Mouse (Mus musculus): ENCODE measurements at regions not wholly inside any gene's neighbourhood (a gene's known extent, or its start where the extent isn't known, plus 50 kb on each side); places are given as distances from the start of the nearest gene placed in this dataset.

DNA sequence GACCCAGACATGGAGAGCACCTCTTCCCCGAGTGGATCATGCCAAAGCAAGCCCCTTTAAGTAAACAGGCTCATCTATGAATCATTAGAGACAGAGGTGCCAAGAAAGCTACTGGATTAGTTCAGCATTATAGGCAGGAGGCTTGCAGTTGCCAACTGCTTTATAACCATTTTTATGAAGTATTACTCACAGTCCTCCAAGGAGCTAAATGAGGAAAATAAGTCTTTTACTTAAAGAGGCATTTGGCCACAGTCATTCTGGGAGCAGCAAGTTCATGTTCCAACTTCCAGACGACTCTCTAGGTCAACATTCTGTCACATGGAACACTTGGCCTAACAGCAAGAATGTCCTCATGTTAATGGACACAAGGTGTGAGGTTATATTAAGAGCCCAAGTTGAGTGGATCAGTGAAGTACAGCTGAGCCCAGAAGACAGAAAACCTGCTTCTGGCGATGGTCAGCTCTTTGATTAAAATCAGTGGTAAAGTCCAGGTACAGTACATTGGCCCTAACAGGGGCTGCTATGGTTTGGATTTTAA, 160.0 kb upstream of the Jarid2 start:
- no peak for ATAC-seq (ENCODE audit: insufficient number of reproducible peaks, insufficient read depth, low FRiP score, low read depth)
- Histone ChIP-seq H3K9ac (ENCODE audit: low read length) (no peak overlapping the region), H3K27ac (replicated peaks in 1 of 2; ENCODE audit: control insufficient read depth in 1 of 2, insufficient read depth in 1 of 2, low read depth in 2 of 2, low read length in 2 of 2) (no peak overlapping the region), H3K27me3 (ENCODE audit: control insufficient read depth, insufficient read depth, low read length) (no peaks in the 10 kb centered on the region), H3K4me1 (ENCODE audit: control insufficient read depth in 2 of 2, insufficient read depth in 2 of 2, low read length in 2 of 2) (0 out of 4 replicates have a peak, but pooled peaks cover 0 to 4% of the 10 kb centered on the region in 2 experiments), H3K36me3 (ENCODE audit: control insufficient read depth, insufficient read depth, low read length) (no peaks in the 10 kb centered on the region), H3K4me3 (ENCODE audit: control insufficient read depth in 1 of 2, insufficient read depth in 1 of 2, low read depth in 1 of 2, low read length in 2 of 2) (no peak overlapping the region), H3K4me2 (ENCODE audit: low read length) (no peak overlapping the region), H3K9me3 (ENCODE audit: control insufficient read depth, low read length) (0 out of 2 replicates have a peak, but pooled peaks cover 4% of the 10 kb centered on the region)
- WGBS, result 49% methylated on average over 3 of the region's 3 CpGs

GRCm38 (mm10) chr13:44573463-44573862, 155.8 kb upstream of the Jarid2 start:
- no peaks in the 10 kb centered on the region for H3K27me3 ChIP-seq (ENCODE audit: control insufficient read depth, insufficient read depth, low read length)
- no peaks in the 10 kb centered on the region for H3K36me3 ChIP-seq (ENCODE audit: control insufficient read depth, insufficient read depth, low read length)
- ATAC-seq (ENCODE audit: insufficient number of reproducible peaks, insufficient read depth, low FRiP score, low read depth), result no peak
- no peak overlapping the region for H3K9ac ChIP-seq (ENCODE audit: low read length)
- 23% methylated on average over 7 of the region's 7 CpGs for WGBS
- H3K4me1 ChIP-seq (ENCODE audit: control insufficient read depth in 2 of 2, insufficient read depth in 2 of 2, low read length in 2 of 2), result 0 out of 4 replicates have a peak, but pooled peaks cover 0 to 4% of the 10 kb centered on the region in 2 experiments
- no peak overlapping the region for H3K4me3 ChIP-seq (ENCODE audit: control insufficient read depth in 1 of 2, insufficient read depth in 1 of 2, low read depth in 1 of 2, low read length in 2 of 2)
- H3K27ac ChIP-seq (replicated peaks in 1 of 2; ENCODE audit: control insufficient read depth in 1 of 2, insufficient read depth in 1 of 2, low read depth in 2 of 2, low read length in 2 of 2), result no peak overlapping the region
- 0 out of 2 replicates have a peak, but pooled peaks cover 4% of the 10 kb centered on the region for H3K9me3 ChIP-seq (ENCODE audit: control insufficient read depth, low read length)
- no peak overlapping the region for H3K4me2 ChIP-seq (ENCODE audit: low read length)

DNA sequence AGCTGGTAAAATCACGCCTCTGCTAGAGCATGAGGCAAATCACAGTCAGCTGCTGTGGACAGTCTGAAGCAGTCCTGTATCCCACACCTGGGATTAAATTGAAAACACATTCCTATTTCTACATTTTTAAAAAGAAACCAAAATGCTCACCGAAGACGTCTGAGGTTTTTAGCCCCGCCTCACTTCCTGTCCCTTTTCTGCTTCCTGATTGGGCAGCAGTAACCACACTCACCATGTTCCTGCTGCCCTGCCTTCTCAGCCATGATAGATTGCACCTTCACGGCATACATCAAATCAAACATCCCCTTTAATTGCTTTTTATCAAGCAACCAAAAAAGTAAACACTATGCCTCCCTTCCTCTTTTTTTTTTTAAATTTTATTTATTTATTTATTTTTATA, 150.1 kb upstream of the Jarid2 start:
- peaks cover 7% of the 10 kb centered on the region for H3K9me3 ChIP-seq (ENCODE audit: control insufficient read depth, low read length)
- ATAC-seq (ENCODE audit: insufficient number of reproducible peaks, insufficient read depth, low FRiP score, low read depth), result no peak
- no peaks in the 10 kb centered on the region for H3K27me3 ChIP-seq (ENCODE audit: control insufficient read depth, insufficient read depth, low read length)
- 94% methylated on average over 5 of the region's 5 CpGs for WGBS
- no peaks in the 10 kb centered on the region for H3K36me3 ChIP-seq (ENCODE audit: control insufficient read depth, insufficient read depth, low read length)
- no peak overlapping the region for H3K4me2 ChIP-seq (ENCODE audit: low read length)
- no peak overlapping the region for H3K4me3 ChIP-seq (ENCODE audit: control insufficient read depth in 1 of 2, insufficient read depth in 1 of 2, low read depth in 1 of 2, low read length in 2 of 2)
- H3K4me1 ChIP-seq (ENCODE audit: control insufficient read depth in 2 of 2, insufficient read depth in 2 of 2, low read length in 2 of 2), result peaks cover 20 to 39% of the 10 kb centered on the region in 2 experiments
- H3K27ac ChIP-seq (replicated peaks in 1 of 2; ENCODE audit: control insufficient read depth in 1 of 2, insufficient read depth in 1 of 2, low read depth in 2 of 2, low read length in 2 of 2), result no peak overlapping the region
- no peak overlapping the region for H3K9ac ChIP-seq (ENCODE audit: low read length)

- Histone ChIP-seq H3K4me1 (ENCODE audit: control insufficient read depth in 2 of 2, insufficient read depth in 2 of 2, low read length in 2 of 2) (peaks cover 25 to 42% of the 10 kb centered on the region in 2 experiments), H3K27ac (replicated peaks in 1 of 2; ENCODE audit: control insufficient read depth in 1 of 2, insufficient read depth in 1 of 2, low read depth in 2 of 2, low read length in 2 of 2) (peak overlapping the region; percentile 63 to 64; a peak in 3 of 4 replicates), H3K27me3 (ENCODE audit: control insufficient read depth, insufficient read depth, low read length) (no peaks in the 10 kb centered on the region), H3K4me3 (ENCODE audit: control insufficient read depth in 1 of 2, insufficient read depth in 1 of 2, low read depth in 1 of 2, low read length in 2 of 2) (no peak overlapping the region), H3K36me3 (ENCODE audit: control insufficient read depth, insufficient read depth, low read length) (no peaks in the 10 kb centered on the region), H3K9me3 (ENCODE audit: control insufficient read depth, low read length) (peaks cover 7% of the 10 kb centered on the region), H3K4me2 (ENCODE audit: low read length) (peak overlapping the region; percentile 34), H3K9ac (ENCODE audit: low read length) (peak overlapping the region; percentile 21; the same call in 1 of the 2 replicates)
- ATAC-seq (ENCODE audit: insufficient number of reproducible peaks, insufficient read depth, low FRiP score, low read depth), result no peak
- WGBS, result 55% methylated on average over 15 of the region's 15 CpGs
Measured at GRCm38 (mm10) chr13:44580156-44580736, 149.0 kb upstream of the Jarid2 start.

DNA sequence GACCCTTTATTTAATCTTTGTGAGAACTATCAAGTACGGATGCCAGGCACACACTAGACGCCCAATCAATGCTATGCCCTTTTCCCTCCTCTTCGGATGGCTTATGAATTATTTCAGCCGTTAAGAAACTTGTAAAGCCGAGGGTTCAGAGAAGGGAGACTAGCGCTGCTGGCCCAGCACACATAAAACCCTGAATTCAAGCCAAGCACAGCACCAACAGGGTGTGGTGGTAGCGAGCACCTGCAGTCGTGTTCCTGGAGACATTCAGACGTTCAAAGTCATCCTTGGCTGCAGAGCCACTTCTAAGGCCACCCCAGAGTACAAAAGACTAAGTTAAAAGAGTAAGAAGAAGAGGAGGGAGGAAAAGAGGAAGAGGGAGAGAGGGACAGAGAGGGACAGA, 148.5 kb upstream of the Jarid2 start:
- peaks cover 7% of the 10 kb centered on the region for H3K9me3 ChIP-seq (ENCODE audit: control insufficient read depth, low read length)
- no peak for ATAC-seq (ENCODE audit: insufficient number of reproducible peaks, insufficient read depth, low FRiP score, low read depth)
- H3K4me3 ChIP-seq (ENCODE audit: control insufficient read depth in 1 of 2, insufficient read depth in 1 of 2, low read depth in 1 of 2, low read length in 2 of 2), result no peak overlapping the region
- WGBS, result 31% methylated on average over 9 of the region's 9 CpGs
- peak overlapping the region; percentile 63 to 64; a peak in 3 of 4 replicates for H3K27ac ChIP-seq (replicated peaks in 1 of 2; ENCODE audit: control insufficient read depth in 1 of 2, insufficient read depth in 1 of 2, low read depth in 2 of 2, low read length in 2 of 2)
- no peaks in the 10 kb centered on the region for H3K36me3 ChIP-seq (ENCODE audit: control insufficient read depth, insufficient read depth, low read length)
- peak overlapping the region; percentile 21; the same call in 1 of the 2 replicates for H3K9ac ChIP-seq (ENCODE audit: low read length)
- peak overlapping the region; percentile 34 for H3K4me2 ChIP-seq (ENCODE audit: low read length)
- no peaks in the 10 kb centered on the region for H3K27me3 ChIP-seq (ENCODE audit: control insufficient read depth, insufficient read depth, low read length)
- peaks cover 25 to 42% of the 10 kb centered on the region in 2 experiments for H3K4me1 ChIP-seq (ENCODE audit: control insufficient read depth in 2 of 2, insufficient read depth in 2 of 2, low read length in 2 of 2)

DNA sequence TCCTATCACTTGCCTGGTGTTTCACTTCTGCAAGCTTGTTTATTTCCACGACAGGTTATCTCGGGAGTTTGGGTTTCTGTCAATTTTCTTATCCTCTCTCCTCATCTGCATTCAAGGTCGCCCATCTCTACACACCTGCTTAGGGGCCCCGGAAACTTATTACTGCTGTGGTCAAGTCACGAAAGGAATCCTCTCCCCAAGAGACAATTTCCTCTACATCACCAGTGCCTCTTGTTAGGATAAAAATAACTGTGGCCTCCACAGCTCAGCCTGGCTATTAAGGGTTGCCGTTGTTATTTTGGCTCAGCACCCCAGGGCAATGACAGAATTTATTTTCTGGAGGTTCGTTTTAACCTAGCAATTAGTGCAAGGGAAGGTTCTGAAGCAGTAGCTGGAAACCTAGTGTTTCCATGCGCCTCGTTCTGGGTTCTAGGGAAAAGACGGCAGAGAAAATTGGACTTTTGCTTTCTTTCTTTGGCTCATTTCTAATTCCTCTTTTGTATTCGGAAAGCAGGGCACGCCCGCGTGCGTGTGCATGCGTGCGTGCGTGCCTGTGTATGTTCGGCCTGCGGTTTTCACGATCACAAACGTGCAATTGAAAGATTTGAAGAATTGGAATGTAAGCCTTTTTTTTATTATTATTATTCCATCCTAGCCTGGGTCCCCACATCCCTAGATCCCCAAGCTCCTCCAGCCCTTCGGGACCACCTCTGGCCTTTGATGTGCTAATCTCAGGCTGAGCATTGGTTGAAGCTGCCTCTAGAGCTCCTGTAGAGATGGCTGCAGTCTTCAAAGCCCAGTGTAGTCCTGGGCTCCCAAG, 147.1 kb upstream of the Jarid2 start:
- Histone ChIP-seq H3K4me2 (ENCODE audit: low read length) (peak overlapping the region; percentile 54), H3K9ac (ENCODE audit: low read length) (peak overlapping the region; percentile 56), H3K27me3 (ENCODE audit: control insufficient read depth, insufficient read depth, low read length) (no peaks in the 10 kb centered on the region), H3K27ac (replicated peaks in 1 of 2; ENCODE audit: control insufficient read depth in 1 of 2, insufficient read depth in 1 of 2, low read depth in 2 of 2, low read length in 2 of 2) (peak overlapping the region; percentile 78 to 88), H3K36me3 (ENCODE audit: control insufficient read depth, insufficient read depth, low read length) (no peaks in the 10 kb centered on the region), H3K4me1 (ENCODE audit: control insufficient read depth in 2 of 2, insufficient read depth in 2 of 2, low read length in 2 of 2) (peaks cover 25 to 42% of the 10 kb centered on the region in 2 experiments), H3K9me3 (ENCODE audit: control insufficient read depth, low read length) (peaks cover 7% of the 10 kb centered on the region), H3K4me3 (ENCODE audit: control insufficient read depth in 1 of 2, insufficient read depth in 1 of 2, low read depth in 1 of 2, low read length in 2 of 2) (peak overlapping the region in 1 of 2 experiments; percentile 16; a peak in 2 of 4 replicates)
- 21% methylated on average over 23 of the region's 23 CpGs for WGBS
- no peak for ATAC-seq (ENCODE audit: insufficient number of reproducible peaks, insufficient read depth, low FRiP score, low read depth)

- Histone ChIP-seq H3K4me1 (ENCODE audit: control insufficient read depth in 2 of 2, insufficient read depth in 2 of 2, low read length in 2 of 2) (peaks cover 25 to 42% of the 10 kb centered on the region in 2 experiments), H3K36me3 (ENCODE audit: control insufficient read depth, insufficient read depth, low read length) (no peaks in the 10 kb centered on the region), H3K9me3 (ENCODE audit: control insufficient read depth, low read length) (peaks cover 7% of the 10 kb centered on the region), H3K4me3 (ENCODE audit: control insufficient read depth in 1 of 2, insufficient read depth in 1 of 2, low read depth in 1 of 2, low read length in 2 of 2) (no peak overlapping the region), H3K9ac (ENCODE audit: low read length) (peak overlapping the region; percentile 56; the same call in 1 of the 2 replicates), H3K4me2 (ENCODE audit: low read length) (peak overlapping the region; percentile 54), H3K27me3 (ENCODE audit: control insufficient read depth, insufficient read depth, low read length) (no peaks in the 10 kb centered on the region), H3K27ac (replicated peaks in 1 of 2; ENCODE audit: control insufficient read depth in 1 of 2, insufficient read depth in 1 of 2, low read depth in 2 of 2, low read length in 2 of 2) (peak overlapping the region; percentile 78 to 88)
- 30% methylated on average over 2 of the region's 2 CpGs for WGBS
- ATAC-seq (ENCODE audit: insufficient number of reproducible peaks, insufficient read depth, low FRiP score, low read depth), result no peak
Measured at GRCm38 (mm10) chr13:44582767-44583085, 146.5 kb upstream of the Jarid2 start.
